Mouse (Mus musculus): Measurements from ENCODE around the gene Slc16a11. TPM values are rescaled to one million over a fixed set of nuclear protein-coding genes. Genes with fewer than 3 reads are reported as not detected.

The Slc16a11 gene
- polyA plus RNA-seq, 1 experiment from 2014 or later = 3.0 TPM

DNA sequence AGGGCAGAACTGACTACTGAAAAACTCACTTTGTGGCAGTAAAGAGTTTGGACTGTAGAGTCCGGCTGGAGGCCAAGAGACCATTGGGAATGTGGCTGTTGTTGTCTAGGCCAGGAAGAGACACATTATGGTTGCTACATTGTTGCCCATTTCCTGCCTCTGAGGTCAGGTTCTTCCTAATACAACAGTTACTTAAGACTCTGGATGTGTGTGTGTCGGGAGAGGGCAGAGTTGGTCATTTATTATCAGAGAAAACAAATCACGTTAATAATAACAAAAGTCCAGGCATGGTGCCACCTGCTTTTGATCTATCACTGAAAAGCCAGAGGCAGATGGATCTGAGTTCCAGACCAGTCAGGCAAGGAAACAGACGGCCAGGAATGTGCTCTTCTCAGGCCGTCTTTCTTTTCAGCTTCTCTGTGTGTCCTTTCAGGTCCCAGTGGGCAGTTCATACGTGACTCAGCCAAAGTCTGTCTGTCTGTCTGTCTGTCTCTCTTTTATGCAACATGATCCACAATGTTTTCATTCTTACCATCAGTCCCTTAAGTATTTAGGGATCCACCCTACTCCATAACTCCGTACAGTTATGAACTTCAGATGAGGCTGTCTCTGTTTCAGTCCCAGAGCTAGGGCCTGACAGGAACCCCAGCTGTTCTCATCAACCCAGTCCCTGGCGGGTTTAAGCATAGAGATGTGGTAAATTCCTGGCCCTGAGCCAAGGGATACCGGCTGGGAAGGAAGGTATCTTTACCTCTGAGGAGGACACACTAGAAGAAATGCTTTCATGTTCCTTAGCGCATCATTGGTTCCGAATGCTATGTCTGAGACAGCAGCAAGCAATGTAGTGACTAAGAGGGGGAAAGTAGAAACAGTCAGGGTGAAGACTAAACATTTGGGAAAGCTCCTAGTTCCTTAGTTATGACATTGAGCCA is 18.9 kb upstream of the Slc16a11 start:
- ATAC-seq (ENCODE audit: low FRiP score, low TSS enrichment) = no peak
- H3K4me2 ChIP-seq (replicated peaks; ENCODE audit: low read depth, low read length) = no peak overlapping the region
- no peaks in the 10 kb centered on the region for H3K9me3 ChIP-seq (ENCODE audit: control insufficient read depth, low read length)
- H3K4me3 ChIP-seq (ENCODE audit: low read length) = no peak overlapping the region
- H3K4me1 ChIP-seq (ENCODE audit: control insufficient read depth, insufficient read depth, low read length) = 0 out of 2 replicates have a peak, but pooled peaks cover 5% of the 10 kb centered on the region
- no peak overlapping the region for H3K27ac ChIP-seq (ENCODE audit: low read depth, low read length)
- no peaks in the 10 kb centered on the region for H3K36me3 ChIP-seq (ENCODE audit: control insufficient read depth, insufficient read depth, low read length)
- no peak overlapping the region for H3K9ac ChIP-seq (ENCODE audit: low read depth, low read length)
- WGBS = 32% methylated on average over 11 of the region's 11 CpGs
- no peaks in the 10 kb centered on the region for H3K27me3 ChIP-seq (ENCODE audit: control insufficient read depth, insufficient read depth, low read length)

- H3K27me3 ChIP-seq (ENCODE audit: control insufficient read depth, insufficient read depth, low read length) = no peaks in the 10 kb centered on the region
- no peak overlapping the region for H3K27ac ChIP-seq (ENCODE audit: low read depth, low read length)
- H3K4me3 ChIP-seq (ENCODE audit: low read length) = no peak overlapping the region
- H3K4me1 ChIP-seq (ENCODE audit: control insufficient read depth, insufficient read depth, low read length) = peaks cover 14% of the 10 kb centered on the region
- no peak overlapping the region for H3K4me2 ChIP-seq (replicated peaks; ENCODE audit: low read depth, low read length)
- no peaks in the 10 kb centered on the region for H3K9me3 ChIP-seq (ENCODE audit: control insufficient read depth, low read length)
- 90% methylated on average over 3 of the region's 3 CpGs for WGBS
- H3K9ac ChIP-seq (ENCODE audit: low read depth, low read length) = no peak overlapping the region
- no peak for ATAC-seq (ENCODE audit: low FRiP score, low TSS enrichment)
- H3K36me3 ChIP-seq (ENCODE audit: control insufficient read depth, insufficient read depth, low read length) = no peaks in the 10 kb centered on the region
Observed at GRCm38 (mm10) chr11:70198332-70198731, 14.2 kb upstream of the Slc16a11 start.

- H3K27ac ChIP-seq (ENCODE audit: low read depth, low read length) = peak overlapping the region; percentile 39; the same call in 1 of the 2 replicates
- H3K36me3 ChIP-seq (ENCODE audit: control insufficient read depth, insufficient read depth, low read length) = no peaks in the 10 kb centered on the region
- H3K4me2 ChIP-seq (replicated peaks; ENCODE audit: low read depth, low read length) = no peak overlapping the region
- H3K4me1 ChIP-seq (ENCODE audit: control insufficient read depth, insufficient read depth, low read length) = peaks cover 9% of the 10 kb centered on the region
- ATAC-seq (ENCODE audit: low FRiP score, low TSS enrichment) = no peak
- 76% methylated on average over 8 of the region's 8 CpGs for WGBS
- no peak overlapping the region for H3K9ac ChIP-seq (ENCODE audit: low read depth, low read length)
- H3K9me3 ChIP-seq (ENCODE audit: control insufficient read depth, low read length) = no peaks in the 10 kb centered on the region
- H3K27me3 ChIP-seq (ENCODE audit: control insufficient read depth, insufficient read depth, low read length) = no peaks in the 10 kb centered on the region
- no peak overlapping the region for H3K4me3 ChIP-seq (ENCODE audit: low read length)
Observed at GRCm38 (mm10) chr11:70199107-70199506, 13.4 kb upstream of the Slc16a11 start.

DNA sequence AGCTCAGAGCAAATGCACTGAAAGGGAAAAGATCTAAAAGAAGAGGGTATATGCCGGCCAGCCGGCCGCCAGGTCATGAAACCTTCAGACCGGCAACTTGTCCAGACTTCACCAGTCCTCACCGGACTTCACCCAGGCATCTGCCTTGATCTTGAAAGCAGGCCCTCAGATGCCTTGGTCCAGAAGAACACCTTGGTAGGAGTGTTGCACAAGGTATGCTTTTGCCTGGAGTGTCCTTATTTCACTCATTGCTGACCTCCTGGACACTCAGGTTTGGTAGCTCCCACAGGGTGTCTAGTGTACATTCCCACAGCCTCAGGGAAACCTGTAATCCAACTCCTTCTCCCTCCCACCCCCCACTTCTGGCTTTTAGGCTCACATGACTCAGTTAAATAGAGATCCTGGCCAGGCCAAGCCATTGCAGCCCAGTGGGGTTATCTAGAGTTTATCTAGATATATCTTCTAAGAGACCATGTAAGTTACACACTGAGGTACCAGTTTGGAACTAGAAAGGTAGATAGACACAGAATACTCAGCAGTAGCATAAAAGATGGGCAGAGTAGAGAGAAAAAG is 12.4 kb upstream of the Slc16a11 start:
- H3K36me3 ChIP-seq (ENCODE audit: control insufficient read depth, insufficient read depth, low read length) = no peaks in the 10 kb centered on the region
- H3K9ac ChIP-seq (ENCODE audit: low read depth, low read length) = no peak overlapping the region
- H3K4me3 ChIP-seq (ENCODE audit: low read length) = no peak overlapping the region
- no peaks in the 10 kb centered on the region for H3K9me3 ChIP-seq (ENCODE audit: control insufficient read depth, low read length)
- H3K27ac ChIP-seq (ENCODE audit: low read depth, low read length) = peak overlapping the region; percentile 39; the same call in 1 of the 2 replicates
- peak; percentile 47; the same call in 1 of the 2 replicates for ATAC-seq (ENCODE audit: low FRiP score, low TSS enrichment)
- H3K4me2 ChIP-seq (replicated peaks; ENCODE audit: low read depth, low read length) = 0 out of 2 replicates have a peak overlapping the region, but pooled peaks have one; percentile 10
- peaks cover 9% of the 10 kb centered on the region for H3K4me1 ChIP-seq (ENCODE audit: control insufficient read depth, insufficient read depth, low read length)
- 58% methylated on average over 5 of the region's 5 CpGs for WGBS
- no peaks in the 10 kb centered on the region for H3K27me3 ChIP-seq (ENCODE audit: control insufficient read depth, insufficient read depth, low read length)

- Histone ChIP-seq H3K4me1 (ENCODE audit: control insufficient read depth, insufficient read depth, low read length) (peaks cover 9% of the 10 kb centered on the region), H3K4me2 (replicated peaks; ENCODE audit: low read depth, low read length) (no peak overlapping the region)
- 37% methylated on average over 5 of the region's 5 CpGs for WGBS
Observed at GRCm38 (mm10) chr11:70201691-70202090, 10.9 kb upstream of the Slc16a11 start.

DNA sequence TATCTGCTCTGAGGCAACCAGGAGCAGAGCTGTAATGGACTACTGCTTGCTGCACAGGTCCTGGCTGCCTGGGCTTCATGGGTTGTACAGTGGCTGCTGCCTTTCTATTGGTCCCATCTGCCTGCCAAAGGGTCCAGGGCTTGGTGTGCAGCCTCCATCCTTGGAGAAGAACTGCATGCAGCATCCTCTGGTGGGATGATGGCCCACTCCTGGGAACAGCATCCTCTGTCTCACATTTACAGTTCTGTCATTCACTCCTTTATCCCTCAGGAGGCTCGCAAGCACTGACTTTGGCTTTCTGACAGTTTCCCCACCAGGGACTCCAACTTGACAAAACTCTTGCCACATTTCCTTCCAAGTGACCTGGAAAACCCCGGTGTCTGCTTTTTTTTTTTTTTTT is 5.8 kb upstream of the Slc16a11 start:
- Histone ChIP-seq H3K27me3 (ENCODE audit: control insufficient read depth, insufficient read depth, low read length) (no peaks in the 10 kb centered on the region), H3K4me1 (ENCODE audit: control insufficient read depth, insufficient read depth, low read length) (no peaks in the 10 kb centered on the region), H3K4me2 (replicated peaks; ENCODE audit: low read depth, low read length) (no peak overlapping the region), H3K9me3 (ENCODE audit: control insufficient read depth, low read length) (no peaks in the 10 kb centered on the region), H3K36me3 (ENCODE audit: control insufficient read depth, insufficient read depth, low read length) (no peaks in the 10 kb centered on the region), H3K4me3 (ENCODE audit: low read length) (no peak overlapping the region), H3K27ac (ENCODE audit: low read depth, low read length) (no peak overlapping the region), H3K9ac (ENCODE audit: low read depth, low read length) (no peak overlapping the region)
- no peak for ATAC-seq (ENCODE audit: low FRiP score, low TSS enrichment)
- 81% methylated on average over 2 of the region's 2 CpGs for WGBS

More at GRCm38 (mm10) chr11:70201691-70202090, 10.9 kb upstream of the Slc16a11 start:
- Histone ChIP-seq H3K27ac (ENCODE audit: low read depth, low read length) (no peak overlapping the region), H3K27me3 (ENCODE audit: control insufficient read depth, insufficient read depth, low read length) (no peaks in the 10 kb centered on the region), H3K9me3 (ENCODE audit: control insufficient read depth, low read length) (no peaks in the 10 kb centered on the region), H3K9ac (ENCODE audit: low read depth, low read length) (no peak overlapping the region), H3K36me3 (ENCODE audit: control insufficient read depth, insufficient read depth, low read length) (no peaks in the 10 kb centered on the region), H3K4me3 (ENCODE audit: low read length) (no peak overlapping the region)
- peak; percentile 68; the same call in 1 of the 2 replicates for ATAC-seq (ENCODE audit: low FRiP score, low TSS enrichment)

GRCm38 (mm10) chr11:70207283-70207682 is 5.3 kb upstream of the Slc16a11 start:
- no peaks in the 10 kb centered on the region for H3K36me3 ChIP-seq (ENCODE audit: control insufficient read depth, insufficient read depth, low read length)
- no peaks in the 10 kb centered on the region for H3K9me3 ChIP-seq (ENCODE audit: control insufficient read depth, low read length)
- H3K27me3 ChIP-seq (ENCODE audit: control insufficient read depth, insufficient read depth, low read length) = no peaks in the 10 kb centered on the region
- no peak overlapping the region for H3K4me2 ChIP-seq (replicated peaks; ENCODE audit: low read depth, low read length)
- WGBS = 82% methylated on average over 7 of the region's 7 CpGs
- no peaks in the 10 kb centered on the region for H3K4me1 ChIP-seq (ENCODE audit: control insufficient read depth, insufficient read depth, low read length)
- H3K9ac ChIP-seq (ENCODE audit: low read depth, low read length) = no peak overlapping the region
- ATAC-seq (ENCODE audit: low FRiP score, low TSS enrichment) = no peak
- no peak overlapping the region for H3K27ac ChIP-seq (ENCODE audit: low read depth, low read length)
- H3K4me3 ChIP-seq (ENCODE audit: low read length) = no peak overlapping the region

GRCm38 (mm10) chr11:70208778-70209388 is 3.7 kb upstream of the Slc16a11 start:
- no peaks in the 10 kb centered on the region for H3K9me3 ChIP-seq (ENCODE audit: control insufficient read depth, low read length)
- no peak overlapping the region for H3K4me2 ChIP-seq (replicated peaks; ENCODE audit: low read depth, low read length)
- H3K27ac ChIP-seq (ENCODE audit: low read depth, low read length) = no peak overlapping the region
- H3K4me3 ChIP-seq (ENCODE audit: low read length) = no peak overlapping the region
- peaks cover 8% of the 10 kb centered on the region for H3K27me3 ChIP-seq (ENCODE audit: control insufficient read depth, insufficient read depth, low read length)
- peaks cover 7% of the 10 kb centered on the region; the same call in 1 of the 2 replicates for H3K4me1 ChIP-seq (ENCODE audit: control insufficient read depth, insufficient read depth, low read length)
- no peak for ATAC-seq (ENCODE audit: low FRiP score, low TSS enrichment)
- no peaks in the 10 kb centered on the region for H3K36me3 ChIP-seq (ENCODE audit: control insufficient read depth, insufficient read depth, low read length)
- H3K9ac ChIP-seq (ENCODE audit: low read depth, low read length) = no peak overlapping the region
- 67% methylated on average over 5 of the region's 5 CpGs for WGBS
